Mouse (Mus musculus): ENCODE measurements around the gene Gbgt1.

GRCm38 (mm10) chr2:28525943-28526876, 29.5 kb downstream of the Gbgt1 start:
- TF ChIP-seq CTCF (IDR thresholded peaks at IDR 0.05; ENCODE audit: low read depth, low read length) (peak; percentile 24; the same call in 1 of the 2 replicates), POLR2A (IDR thresholded peaks at IDR 0.05; ENCODE audit: extremely low read depth, insufficient read depth, low read length) (no peak)

All from liver, adult 2 months (tissue).